Mouse (Mus musculus): Measurements from ENCODE around the gene Nol7. TPM values are rescaled to one million over a fixed set of nuclear protein-coding genes. Genes with fewer than 3 reads are reported as not detected.
A peak's percentile ranks its signal among the peaks of the same experiment; 100 is the strongest.

Nol7 gene
- polyA plus RNA-seq (2011; ENCODE audit: insufficient read length, low read depth, missing spikeins), result 44.9 and 65.7 TPM in 2 replicates

GRCm38 (mm10) chr13:43398297-43399080 lies at the start of gene Nol7:
Gene Nol7, plus strand, starts transcription at chr13:43398390.
- 0 out of 2 replicates have a peak, but pooled peaks cover 2% of the 10 kb centered on the region for H3K4me1 ChIP-seq (ENCODE audit: control insufficient read depth, insufficient read depth, low read length)
- H3K4me3 ChIP-seq (ENCODE audit: insufficient read depth, low read length), result peak within 1 kb of the TSS; percentile 92
- peak within 1 kb of the TSS; percentile 58 for H3K27ac ChIP-seq (ENCODE audit: insufficient read depth, low read length)
- TF ChIP-seq CTCF (IDR thresholded peaks at IDR 0.05; ENCODE audit: borderline replicate concordance, insufficient read depth, low read length) (peak; percentile 80), POLR2A (IDR thresholded peaks at IDR 0.05; ENCODE audit: low read depth, low read length) (peak; percentile 65)

DNA sequence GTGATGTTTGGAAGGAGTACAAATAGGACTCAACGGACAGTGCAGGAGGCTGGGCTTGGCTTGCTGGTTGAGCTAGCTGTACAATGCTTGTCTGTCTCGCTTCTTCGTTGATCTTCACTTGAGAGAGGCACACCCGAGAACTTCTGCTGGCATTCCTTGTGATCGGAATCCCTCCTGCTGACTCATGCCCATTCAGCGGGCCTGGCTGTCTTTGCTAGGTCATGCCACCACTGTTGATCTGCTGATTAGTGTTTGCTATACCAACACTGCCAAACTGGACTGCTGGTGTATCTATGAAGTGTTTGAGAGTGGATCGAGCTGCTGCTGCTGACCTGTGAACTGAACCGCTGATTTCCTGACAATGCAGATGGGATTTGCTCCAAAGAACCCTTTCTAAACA lies 48.8 kb upstream of the Nol7 start:
- no peak overlapping the region for H3K27ac ChIP-seq (ENCODE audit: insufficient read depth, low read length)
- TF ChIP-seq CTCF (IDR thresholded peaks at IDR 0.05; ENCODE audit: borderline replicate concordance, insufficient read depth, low read length) (no peak), POLR2A (IDR thresholded peaks at IDR 0.05; ENCODE audit: low read depth, low read length) (no peak)
- no peaks in the 10 kb centered on the region for H3K4me1 ChIP-seq (ENCODE audit: control insufficient read depth, insufficient read depth, low read length)
- no peak overlapping the region for H3K4me3 ChIP-seq (ENCODE audit: insufficient read depth, low read length)

- no peak overlapping the region for H3K27ac ChIP-seq (ENCODE audit: insufficient read depth, low read length)
- no peak overlapping the region for H3K4me3 ChIP-seq (ENCODE audit: insufficient read depth, low read length)
- H3K4me1 ChIP-seq (ENCODE audit: control insufficient read depth, insufficient read depth, low read length), result no peaks in the 10 kb centered on the region
- TF ChIP-seq CTCF (IDR thresholded peaks at IDR 0.05; ENCODE audit: borderline replicate concordance, insufficient read depth, low read length), result no peak
- TF ChIP-seq POLR2A (IDR thresholded peaks at IDR 0.05; ENCODE audit: low read depth, low read length), result no peak
These were observed 47.6 kb upstream of the Nol7 start for GRCm38 (mm10) chr13:43350489-43351169.

DNA sequence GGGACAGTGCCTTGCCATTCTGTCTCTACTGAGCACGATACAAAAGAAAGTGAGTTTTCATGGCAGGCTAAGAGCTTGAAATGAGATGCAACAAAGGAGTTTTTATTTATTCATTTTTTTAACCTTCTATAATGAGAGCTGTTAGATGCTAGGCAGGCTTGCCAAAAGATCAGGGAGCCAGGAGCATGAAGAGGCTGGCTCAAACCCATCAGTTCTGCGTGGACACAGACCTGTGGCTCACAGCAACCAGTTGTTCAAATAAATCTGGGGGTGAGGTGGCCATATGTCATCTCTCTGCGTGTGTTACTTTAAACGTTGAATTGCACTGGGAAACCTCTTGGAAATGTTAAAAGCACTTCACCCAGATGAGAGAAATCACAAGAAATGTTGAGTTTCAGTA lies 44.8 kb upstream of the Nol7 start:
- H3K27ac ChIP-seq (ENCODE audit: insufficient read depth, low read length), result no peak overlapping the region
- H3K4me1 ChIP-seq (ENCODE audit: control insufficient read depth, insufficient read depth, low read length), result no peaks in the 10 kb centered on the region
- no peak overlapping the region for H3K4me3 ChIP-seq (ENCODE audit: insufficient read depth, low read length)
- TF ChIP-seq CTCF (IDR thresholded peaks at IDR 0.05; ENCODE audit: borderline replicate concordance, insufficient read depth, low read length), result no peak
- TF ChIP-seq POLR2A (IDR thresholded peaks at IDR 0.05; ENCODE audit: low read depth, low read length), result no peak

DNA sequence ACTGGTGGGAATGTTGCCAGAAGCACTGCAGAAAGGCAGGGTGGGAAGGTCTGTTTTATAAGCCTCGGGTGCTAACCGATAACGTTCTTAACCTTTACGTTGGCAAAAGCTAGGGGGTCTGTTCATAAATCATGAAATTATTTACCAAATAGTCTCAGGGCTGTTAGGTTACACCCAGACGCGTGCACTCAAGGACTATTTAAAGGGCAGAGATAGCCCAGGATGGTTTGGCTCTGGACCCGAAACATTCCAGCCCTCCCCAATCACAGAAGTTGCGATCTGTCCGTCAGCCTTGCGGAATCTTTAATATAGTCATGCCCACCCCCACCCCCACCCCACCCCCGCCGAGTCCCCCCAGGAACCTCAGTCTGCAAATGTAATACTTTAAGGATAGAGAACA lies 43.8 kb upstream of the Nol7 start:
- Histone ChIP-seq H3K4me3 (ENCODE audit: insufficient read depth, low read length) (no peak overlapping the region), H3K4me1 (ENCODE audit: control insufficient read depth, insufficient read depth, low read length) (no peaks in the 10 kb centered on the region), H3K27ac (ENCODE audit: insufficient read depth, low read length) (no peak overlapping the region)
- no peak for TF ChIP-seq CTCF (IDR thresholded peaks at IDR 0.05; ENCODE audit: borderline replicate concordance, insufficient read depth, low read length)
- TF ChIP-seq POLR2A (IDR thresholded peaks at IDR 0.05; ENCODE audit: low read depth, low read length), result no peak

- H3K4me1 ChIP-seq (ENCODE audit: control insufficient read depth, insufficient read depth, low read length), result no peaks in the 10 kb centered on the region
- no peak overlapping the region for H3K4me3 ChIP-seq (ENCODE audit: insufficient read depth, low read length)
- no peak for TF ChIP-seq CTCF (IDR thresholded peaks at IDR 0.05; ENCODE audit: borderline replicate concordance, insufficient read depth, low read length)
- TF ChIP-seq POLR2A (IDR thresholded peaks at IDR 0.05; ENCODE audit: low read depth, low read length), result no peak
- no peak overlapping the region for H3K27ac ChIP-seq (ENCODE audit: insufficient read depth, low read length)
These were observed 41.7 kb upstream of the Nol7 start for GRCm38 (mm10) chr13:43356346-43357125.

DNA sequence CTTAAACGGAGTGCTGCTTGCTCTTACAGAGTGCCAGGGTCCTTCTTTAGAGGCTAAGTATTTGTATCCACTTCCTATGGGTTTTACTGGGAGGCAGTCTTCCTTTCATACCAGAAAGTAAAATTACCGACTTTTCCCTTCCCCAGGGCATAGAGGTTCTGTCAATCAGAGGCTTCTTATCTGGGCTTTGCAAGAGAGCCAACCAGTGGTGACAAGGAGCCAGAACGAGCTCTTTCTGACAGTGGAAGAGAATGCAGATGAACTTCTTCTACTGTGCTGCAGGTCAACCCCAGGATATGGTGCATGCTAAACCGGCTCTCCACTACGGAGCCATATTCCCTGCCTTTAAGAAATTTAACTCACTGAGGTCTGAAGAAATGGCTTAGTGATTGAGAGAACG lies 37.7 kb upstream of the Nol7 start:
- Histone ChIP-seq H3K4me1 (ENCODE audit: control insufficient read depth, insufficient read depth, low read length) (no peaks in the 10 kb centered on the region), H3K4me3 (ENCODE audit: insufficient read depth, low read length) (no peak overlapping the region), H3K27ac (ENCODE audit: insufficient read depth, low read length) (no peak overlapping the region)
- no peak for TF ChIP-seq CTCF (IDR thresholded peaks at IDR 0.05; ENCODE audit: borderline replicate concordance, insufficient read depth, low read length)
- TF ChIP-seq POLR2A (IDR thresholded peaks at IDR 0.05; ENCODE audit: low read depth, low read length), result no peak

DNA sequence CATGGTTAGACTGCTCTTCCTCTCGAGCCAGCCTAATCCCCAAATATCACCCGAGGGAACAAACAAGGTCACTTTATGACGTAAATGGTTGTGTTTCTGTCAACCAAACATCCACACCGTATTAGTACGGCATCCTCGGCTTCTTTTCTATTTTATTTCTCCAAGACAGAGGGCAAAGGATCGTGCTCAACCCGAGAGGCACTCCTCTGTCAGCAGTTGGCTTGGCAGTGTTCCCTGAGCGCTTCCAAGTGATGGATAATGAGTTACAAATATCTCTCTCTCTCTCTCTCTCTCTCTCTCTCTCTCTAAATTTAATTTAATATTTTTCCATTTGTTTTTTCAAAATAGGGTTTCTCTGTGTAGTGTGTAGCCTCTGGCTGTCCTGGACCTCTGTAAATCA lies 35.8 kb upstream of the Nol7 start:
- no peak overlapping the region for H3K27ac ChIP-seq (ENCODE audit: insufficient read depth, low read length)
- H3K4me1 ChIP-seq (ENCODE audit: control insufficient read depth, insufficient read depth, low read length), result no peaks in the 10 kb centered on the region
- H3K4me3 ChIP-seq (ENCODE audit: insufficient read depth, low read length), result no peak overlapping the region
- TF ChIP-seq CTCF (IDR thresholded peaks at IDR 0.05; ENCODE audit: borderline replicate concordance, insufficient read depth, low read length), result no peak
- TF ChIP-seq POLR2A (IDR thresholded peaks at IDR 0.05; ENCODE audit: low read depth, low read length), result no peak

DNA sequence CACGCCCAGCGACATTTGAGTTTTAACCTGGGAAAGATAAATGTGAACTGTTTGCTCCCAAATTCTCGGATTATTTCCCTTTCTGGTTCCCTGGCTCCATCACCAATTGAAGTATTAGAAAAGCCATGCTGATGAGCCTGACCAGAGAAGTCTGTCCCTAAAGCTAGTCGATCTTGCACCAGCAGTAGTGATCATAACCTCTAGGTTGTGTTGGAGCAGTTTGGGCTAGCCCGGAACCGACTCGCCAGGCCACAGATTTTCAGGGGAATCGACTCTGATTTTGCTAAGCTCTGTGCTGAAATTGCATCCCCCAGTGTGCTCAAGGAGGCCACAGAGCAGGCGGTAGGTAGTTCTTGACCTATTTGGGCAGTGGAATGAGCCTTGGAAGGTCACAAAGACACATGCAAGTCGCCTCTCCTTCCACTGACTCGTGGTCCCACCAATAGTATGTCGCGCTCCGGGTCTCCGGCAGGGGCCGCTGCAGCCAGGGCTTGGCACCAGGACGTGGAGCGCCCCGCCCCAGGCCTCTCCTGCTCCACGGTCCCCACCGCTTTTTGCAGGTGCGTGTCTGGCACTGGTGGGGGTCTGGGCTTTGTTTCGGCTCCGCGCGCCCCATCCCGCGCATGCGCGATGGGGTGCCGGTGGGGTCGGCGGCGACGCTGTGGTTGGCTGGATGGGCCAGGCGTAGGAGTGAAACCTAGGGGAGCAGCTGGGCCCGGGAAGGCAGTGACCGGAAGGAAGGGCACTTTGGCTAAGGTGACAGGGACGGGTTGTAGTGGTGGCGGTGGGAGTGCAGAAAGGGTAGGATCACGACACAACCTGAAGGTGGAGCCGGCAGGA lies 33.0 kb upstream of the Nol7 start, which contains the start of gene Sirt5:
Gene Sirt5 (plus strand): TSS at position 512 of the 840 bp plus-strand sequence.
- TF ChIP-seq POLR2A (IDR thresholded peaks at IDR 0.05; ENCODE audit: low read depth, low read length) (peak; percentile 58), CTCF (IDR thresholded peaks at IDR 0.05; ENCODE audit: borderline replicate concordance, insufficient read depth, low read length) (peak; percentile 61; the same call in 1 of the 2 replicates)
- peak within 1 kb of the TSS; percentile 41 for H3K4me3 ChIP-seq (ENCODE audit: insufficient read depth, low read length)
- H3K4me1 ChIP-seq (ENCODE audit: control insufficient read depth, insufficient read depth, low read length), result no peaks in the 10 kb centered on the region
- no peak within 1 kb of the TSS for H3K27ac ChIP-seq (ENCODE audit: insufficient read depth, low read length)
